Mouse (Mus musculus) forebrain, postnatal 0 days (tissue): ENCODE data around the gene Ttc9b. TPM values are rescaled to one million over a fixed set of nuclear protein-coding genes. Genes with fewer than 3 reads are reported as not detected.

Experiments used
- ATAC-seq: fragments of 200-750 bp; cut with Nextera tagmentation; 2 replicates; pipeline ENCODE4 v1.8.0; 2017; ENCODE audit warnings: mild to moderate bottlenecking, moderate library complexity
- DNase-seq: peaks from one replicate; pipeline ENCODE4 v3.0.0-alpha.2; 2015
- H3K27ac ChIP-seq: fragments of 300-500 bp; sonication (generic); 2 replicates; pipeline ENCODE4 v1.5.1; 2014; ENCODE audit warnings: low read depth, mild to moderate bottlenecking, antibody characterized with exemption, low read length, moderate library complexity, mixed read lengths
- H3K27me3 ChIP-seq: fragments of 300-500 bp; sonication (generic); 2 replicates; pipeline ENCODE4 v1.6.1; 2014; ENCODE audit warnings: mild to moderate bottlenecking, low read length, mixed read lengths; ENCODE audit not compliant: insufficient read depth
- H3K36me3 ChIP-seq: fragments of 300-500 bp; sonication (generic); 2 replicates; pipeline ENCODE4 v1.6.1; 2014; ENCODE audit warnings: mild to moderate bottlenecking, moderate library complexity; ENCODE audit not compliant: insufficient read depth
- H3K4me1 ChIP-seq: fragments of 300-500 bp; sonication (generic); 2 replicates; pipeline ENCODE4 v1.6.1; 2014; ENCODE audit warnings: antibody characterized with exemption; ENCODE audit not compliant: insufficient read depth
- H3K4me2 ChIP-seq: fragments of 300-500 bp; sonication (generic); 2 replicates; pipeline ENCODE4 v1.6.1; 2014; ENCODE audit warnings: low read depth, mild to moderate bottlenecking, moderate library complexity
- H3K4me3 ChIP-seq: fragments of 300-500 bp; sonication (generic); 2 replicates; pipeline ENCODE4 v1.5.1; 2014; ENCODE audit warnings: low read depth, low read length, mixed read lengths
- H3K9ac ChIP-seq: fragments of 300-500 bp; sonication (generic); 2 replicates; pipeline ENCODE4 v1.6.1; 2014; ENCODE audit warnings: mild to moderate bottlenecking
- H3K9me3 ChIP-seq: fragments of 300-500 bp; sonication (generic); 2 replicates; pipeline ENCODE4 v1.6.1; 2016; ENCODE audit warnings: low read length
- CTCF ChIP-seq: sonication (generic); IDR thresholded peaks from 2 replicates; pipeline ENCODE4 v1.5.1; 2016; ENCODE audit warnings: antibody characterized with exemption, control low read depth, low read depth
- WGBS: fragments of 180-500 bp; shearing (Covaris S2); extraction: QIAGEN DNeasy Blood & Tissue Kit; methylation state at CpG from one replicate; pipeline ENCODE4 v1.1.7; 2014; 5-methylcytosine and 5-hydroxymethylcytosine counted together
- polyA plus RNA-seq: library from polyadenylated mRNA; unstranded; fragments of >200 nt; fragmentation: Nextera tagmentation; extraction: Ambion mirVana; gene quantifications from 2 replicates; pipeline ENCODE4 v1.2.1, GENCODE M21; 2015
- total RNA-seq: library from RNA; depleted of rRNA; stranded (reverse); fragments of >200 nt; gene quantifications from 2 replicates; pipeline ENCODE4 v1.2.3, GENCODE M21; 2014

Gene Ttc9b
- total and polyA plus RNA-seq, 2 experiments from 2014 or later = 95.8 to 116 TPM

DNA sequence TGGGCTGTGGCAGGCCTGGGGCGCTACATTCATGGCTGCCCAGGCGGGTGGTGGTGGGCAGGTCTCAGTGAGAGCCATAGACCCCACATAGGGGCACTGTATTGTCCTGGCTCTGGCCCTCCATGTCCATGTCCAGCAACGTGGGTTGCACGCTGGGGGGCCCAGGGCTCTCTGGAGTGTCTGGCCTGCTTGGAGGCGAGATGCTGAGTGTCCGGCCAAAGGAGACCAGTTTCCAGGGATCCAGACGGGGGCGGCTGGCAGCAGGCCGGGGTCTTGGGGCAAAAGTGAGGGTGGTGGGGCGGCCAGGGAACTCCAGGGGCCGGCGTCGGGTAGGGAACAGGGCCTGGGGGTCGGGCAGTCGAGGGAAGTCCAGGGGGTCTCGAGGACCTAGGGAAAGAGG lies 2.9 kb downstream of the Ttc9b start:
- H3K27me3 ChIP-seq = no peaks in the 10 kb centered on the region
- H3K27ac ChIP-seq = no peak overlapping the region
- peaks cover 15% of the 10 kb centered on the region; the same call in 1 of the 2 replicates for H3K4me1 ChIP-seq
- no peak for TF ChIP-seq CTCF
- no peaks in the 10 kb centered on the region for H3K9me3 ChIP-seq
- ATAC-seq = no peak
- DNase-seq = no peak
- 86% methylated on average over 16 of the region's 16 CpGs for WGBS
- peaks cover 50% of the 10 kb centered on the region for H3K36me3 ChIP-seq
- H3K4me3 ChIP-seq = no peak overlapping the region
- no peak overlapping the region for H3K9ac ChIP-seq
- no peak overlapping the region for H3K4me2 ChIP-seq

DNA sequence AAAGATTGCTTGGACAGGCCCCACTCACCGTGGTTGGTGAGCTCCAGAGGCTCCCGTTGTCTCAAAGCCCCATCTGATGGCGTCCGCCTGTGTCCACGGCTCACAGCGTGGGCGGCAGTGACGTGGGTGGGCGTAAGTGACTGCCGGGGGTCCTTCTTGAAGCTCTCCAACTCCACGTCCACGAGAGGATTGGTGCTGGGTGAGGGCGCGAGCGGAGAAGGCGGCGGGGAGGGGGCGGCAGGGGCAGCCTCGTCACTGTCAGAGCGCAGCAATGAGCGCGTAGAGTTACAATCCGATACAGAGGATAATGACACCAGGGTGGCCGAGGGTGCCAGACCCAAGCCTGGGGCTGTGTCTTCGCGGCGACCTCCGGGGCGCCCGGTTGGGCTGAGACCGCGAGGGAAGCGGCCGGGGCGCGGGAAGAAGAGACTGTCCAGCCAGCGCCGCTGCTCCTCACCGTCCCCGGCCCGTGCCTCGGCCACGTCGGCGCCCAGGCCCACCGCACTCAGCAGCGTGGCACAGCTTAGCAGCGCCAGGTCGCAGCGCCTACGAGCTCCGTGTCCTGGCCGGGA lies 4.2 kb downstream of the Ttc9b start:
- ATAC-seq (no peak), DNase-seq (no peak)
- Histone ChIP-seq H3K4me3 (no peak overlapping the region), H3K9ac (no peak overlapping the region), H3K9me3 (no peaks in the 10 kb centered on the region), H3K4me2 (no peak overlapping the region), H3K27me3 (no peaks in the 10 kb centered on the region), H3K4me1 (peaks cover 15% of the 10 kb centered on the region; the same call in 1 of the 2 replicates), H3K36me3 (peaks cover 62% of the 10 kb centered on the region), H3K27ac (no peak overlapping the region)
- TF ChIP-seq CTCF = no peak
- WGBS = 44% methylated on average over 51 of the region's 53 CpGs

DNA sequence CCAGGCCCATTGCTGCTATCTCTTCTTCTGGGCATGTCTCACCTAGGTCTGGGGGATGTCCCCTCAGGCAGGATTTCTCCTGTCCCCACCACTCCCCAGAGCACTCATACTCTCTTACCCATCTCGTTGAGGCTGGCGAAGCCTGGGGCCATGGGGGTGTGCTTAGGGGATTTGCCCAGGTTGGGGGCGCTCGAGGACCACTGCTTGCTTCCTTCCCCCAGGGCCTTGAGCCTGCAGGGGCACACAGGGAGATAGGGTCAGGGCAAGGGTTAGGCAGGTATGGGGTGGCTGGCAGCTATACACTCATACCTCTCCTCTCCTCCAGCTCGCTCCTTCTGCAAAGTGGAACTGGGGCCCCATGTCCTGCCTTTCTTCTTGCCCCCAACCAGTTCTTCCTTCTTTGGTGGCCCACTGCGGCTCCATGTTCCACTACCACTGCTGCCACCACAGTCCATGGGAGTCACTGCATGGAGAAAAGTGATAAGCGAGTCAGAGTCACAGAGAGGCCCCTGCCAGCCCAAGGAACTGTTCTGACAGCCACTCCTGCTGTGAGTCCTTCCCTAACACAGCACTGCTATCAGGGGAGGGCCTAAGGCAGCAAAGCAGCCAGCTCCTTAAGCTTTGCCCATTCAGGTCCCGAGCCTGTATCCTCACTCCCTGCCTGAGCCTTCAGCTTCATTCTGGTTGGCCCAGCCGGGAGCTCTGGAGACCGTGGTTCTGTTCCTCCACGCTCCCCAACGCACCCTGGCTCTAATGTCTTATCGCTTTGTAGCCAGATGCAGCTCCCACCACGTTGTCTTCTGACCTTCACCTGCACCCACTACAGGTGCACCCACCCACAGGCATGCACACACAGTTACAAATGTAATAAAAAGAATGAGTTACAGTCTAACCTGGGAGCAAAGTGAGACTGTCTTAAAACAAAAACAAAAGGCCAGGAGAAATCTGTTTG lies 5.3 kb downstream of the Ttc9b start:
- Histone ChIP-seq H3K4me1 (peaks cover 10% of the 10 kb centered on the region; the same call in 1 of the 2 replicates), H3K27ac (no peak overlapping the region), H3K36me3 (peaks cover 66% of the 10 kb centered on the region), H3K9me3 (no peaks in the 10 kb centered on the region), H3K27me3 (no peaks in the 10 kb centered on the region), H3K9ac (no peak overlapping the region), H3K4me2 (no peak overlapping the region), H3K4me3 (no peak overlapping the region)
- DNase-seq (peak; percentile 22), ATAC-seq (peak; percentile 14; the same call in 1 of the 2 replicates)
- TF ChIP-seq CTCF = peak; percentile 32
- 67% methylated on average over 14 of the region's 14 CpGs for WGBS

DNA sequence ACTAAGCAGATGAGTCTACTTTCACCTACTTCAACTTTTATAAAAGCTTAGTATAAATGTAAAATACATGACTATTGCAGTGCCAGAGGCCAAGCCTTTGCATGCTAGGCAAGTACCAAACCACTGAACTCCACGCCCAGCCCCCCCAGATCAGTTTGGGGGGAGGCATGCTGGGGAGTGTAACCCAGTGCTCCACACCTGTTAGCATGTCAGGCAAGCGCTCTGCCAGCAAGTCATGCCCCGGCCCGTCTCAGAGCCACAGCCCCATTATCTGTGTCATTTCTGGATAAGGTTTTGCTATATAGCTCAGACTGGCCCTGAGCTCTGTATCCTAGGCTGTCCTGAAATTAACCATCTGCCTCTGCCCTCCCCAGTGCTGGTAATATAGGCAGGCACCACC lies 8.3 kb downstream of the Ttc9b start:
- H3K27ac ChIP-seq = no peak overlapping the region
- no peak for TF ChIP-seq CTCF
- no peak overlapping the region for H3K9ac ChIP-seq
- peaks cover 66% of the 10 kb centered on the region for H3K36me3 ChIP-seq
- no peak overlapping the region for H3K4me3 ChIP-seq
- WGBS = 91% methylated on average over 4 of the region's 4 CpGs
- ATAC-seq = no peak
- H3K4me2 ChIP-seq = no peak overlapping the region
- no peaks in the 10 kb centered on the region for H3K27me3 ChIP-seq
- H3K9me3 ChIP-seq = no peaks in the 10 kb centered on the region
- no peaks in the 10 kb centered on the region for H3K4me1 ChIP-seq
- DNase-seq = no peak

DNA sequence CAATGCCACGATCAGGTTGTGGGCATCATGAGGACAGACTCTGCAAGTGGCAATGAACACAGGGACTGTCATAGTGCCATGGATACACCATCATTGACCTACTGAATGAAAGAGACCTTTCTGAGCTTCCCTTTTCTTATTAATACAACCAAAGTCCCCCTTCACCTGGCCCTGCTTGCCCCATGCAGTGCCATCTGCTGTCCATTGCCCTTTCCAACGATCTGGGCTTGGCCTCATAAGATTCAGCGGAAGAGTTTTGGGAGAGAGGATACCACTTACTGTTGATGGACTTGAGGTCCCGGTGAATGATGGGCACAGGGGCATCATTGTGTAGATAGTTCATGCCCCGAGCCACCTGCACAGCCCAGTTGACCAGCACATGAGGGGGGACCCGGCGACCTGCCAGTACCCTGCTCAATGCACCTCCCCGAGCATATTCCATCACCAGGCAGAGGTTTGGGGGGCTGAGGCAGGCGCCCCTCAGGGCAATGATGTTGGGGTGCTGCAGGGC lies 19.4 kb downstream of the Ttc9b start:
- DNase-seq (no peak), ATAC-seq (no peak)
- H3K27me3 ChIP-seq = no peaks in the 10 kb centered on the region
- TF ChIP-seq CTCF = peak; percentile 32
- 54% methylated on average over 9 of the region's 9 CpGs for WGBS
- no peak overlapping the region for H3K27ac ChIP-seq
- H3K9ac ChIP-seq = peak overlapping the region; percentile 88
- H3K9me3 ChIP-seq = no peaks in the 10 kb centered on the region
- H3K36me3 ChIP-seq = peaks cover 10% of the 10 kb centered on the region
- H3K4me1 ChIP-seq = peaks cover 20% of the 10 kb centered on the region
- peak overlapping the region; percentile 90 for H3K4me3 ChIP-seq
- peak overlapping the region; percentile 97 for H3K4me2 ChIP-seq

DNA sequence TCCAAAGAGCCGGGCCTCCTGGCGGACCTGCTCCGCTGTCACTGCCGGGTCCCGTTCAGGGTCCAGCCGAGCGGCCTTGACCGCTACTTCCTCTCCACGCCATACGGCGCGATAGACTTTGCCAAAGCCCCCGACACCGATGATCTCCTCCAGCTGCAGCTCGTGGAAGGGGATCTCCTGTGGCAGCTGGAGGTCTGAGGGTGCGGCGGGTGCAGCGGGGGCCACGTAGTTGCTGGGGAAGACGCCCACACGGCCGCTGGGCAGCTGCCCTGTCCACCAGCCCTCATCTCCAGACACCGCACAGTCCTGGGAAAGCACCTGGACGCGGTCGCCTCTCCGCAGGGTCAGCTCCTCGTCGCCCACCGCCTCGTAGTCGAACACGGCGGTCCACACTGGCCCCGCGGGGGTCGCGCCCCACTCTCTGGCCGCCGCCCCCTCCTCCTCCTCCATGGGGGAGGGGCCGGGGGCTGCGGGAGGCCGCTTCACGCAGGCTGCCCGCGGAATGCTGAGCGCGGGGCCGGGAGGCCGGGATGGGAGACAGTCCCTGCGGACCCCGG lies 19.9 kb downstream of the Ttc9b start:
- Histone ChIP-seq H3K27ac (no peak overlapping the region), H3K4me3 (peak overlapping the region; percentile 90), H3K4me2 (peak overlapping the region; percentile 97), H3K27me3 (no peaks in the 10 kb centered on the region), H3K36me3 (peaks cover 10% of the 10 kb centered on the region), H3K9me3 (no peaks in the 10 kb centered on the region), H3K9ac (peak overlapping the region; percentile 88), H3K4me1 (peaks cover 20% of the 10 kb centered on the region)
- WGBS = under 1% methylated on average over 49 of the region's 52 CpGs
- no peak for TF ChIP-seq CTCF
- DNase-seq (peak; percentile 13), ATAC-seq (no peak)
